Mouse (Mus musculus) cerebellum, adult 8-10 months (tissue): Measurements from ENCODE around the gene Tas2r122.
"Not testable (repeated sequence)": the region's sequence is repeated elsewhere in the genome, so short reads cannot be mapped to it uniquely, and the experiment has no call there.

Source experiments
- DNase-seq: peaks from one replicate; pipeline ENCODE4 v3.0.0; 2022

Tas2r122 gene

DNA sequence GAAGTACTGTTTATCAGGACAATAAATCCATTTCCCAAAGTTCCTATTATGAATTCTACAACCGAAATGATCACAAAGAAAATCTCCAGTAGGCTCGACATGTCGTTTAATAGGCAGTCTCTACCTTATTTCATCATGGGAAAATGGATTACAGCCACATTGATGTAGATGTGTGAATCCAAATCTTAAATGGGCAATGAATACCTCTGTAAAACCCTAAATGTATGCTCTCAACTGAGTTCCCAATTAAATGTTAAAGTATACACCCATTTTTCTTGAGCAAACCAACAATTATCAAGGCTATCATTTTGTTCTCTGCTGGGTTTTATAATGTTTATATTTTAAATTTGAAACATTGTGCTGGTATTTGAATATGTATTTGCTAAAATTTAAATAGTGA lies at the start of gene Tas2r122:
TSS of gene Tas2r122 (minus strand) at position 101 of the 400 bp plus-strand sequence.
- DNase-seq = no peak

- no peak for DNase-seq
Observed at GRCm38 (mm10) chr6:132754430-132754829, 42.7 kb upstream of the Tas2r122 start, which contains the start of gene Tas2r124. TSS of gene Tas2r124 (plus strand) at chr6:132754730.

- no peak for DNase-seq
Observed at GRCm38 (mm10) chr6:132750206-132750605, 38.5 kb upstream of the Tas2r122 start.

- DNase-seq = no peak
Observed at GRCm38 (mm10) chr6:132737935-132738334, 26.2 kb upstream of the Tas2r122 start, which contains the start of gene Tas2r115. TSS of gene Tas2r115 (minus strand) at chr6:132738035.

DNA sequence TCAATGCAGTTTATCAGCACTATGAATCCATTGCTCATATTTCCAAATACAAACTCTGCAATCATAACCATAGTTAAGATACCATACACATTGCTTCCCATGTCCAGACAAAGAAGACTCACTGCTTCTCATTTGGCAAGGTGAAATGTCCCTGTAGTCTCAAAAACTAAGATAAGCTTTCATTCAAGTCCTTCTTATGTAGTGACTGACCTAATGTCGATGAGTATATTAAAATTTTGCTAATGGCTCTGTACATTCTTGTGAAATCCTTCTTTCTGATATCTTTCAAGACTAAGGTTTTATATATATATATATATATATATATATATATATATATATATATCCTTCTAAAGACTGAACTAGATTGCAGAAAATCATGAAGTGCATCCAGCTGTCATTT lies 10.8 kb downstream of the Tas2r122 start, which contains the start of gene Tas2r121:
TSS of gene Tas2r121 (minus strand) at position 101 of the 400 bp plus-strand sequence.
- no peak for DNase-seq

- DNase-seq = not testable (repeated sequence)
Observed at GRCm38 (mm10) chr6:132691596-132691995, 20.1 kb downstream of the Tas2r122 start.
